Mouse (Mus musculus): ENCODE data around the gene Spc25.

Gene Spc25

DNA sequence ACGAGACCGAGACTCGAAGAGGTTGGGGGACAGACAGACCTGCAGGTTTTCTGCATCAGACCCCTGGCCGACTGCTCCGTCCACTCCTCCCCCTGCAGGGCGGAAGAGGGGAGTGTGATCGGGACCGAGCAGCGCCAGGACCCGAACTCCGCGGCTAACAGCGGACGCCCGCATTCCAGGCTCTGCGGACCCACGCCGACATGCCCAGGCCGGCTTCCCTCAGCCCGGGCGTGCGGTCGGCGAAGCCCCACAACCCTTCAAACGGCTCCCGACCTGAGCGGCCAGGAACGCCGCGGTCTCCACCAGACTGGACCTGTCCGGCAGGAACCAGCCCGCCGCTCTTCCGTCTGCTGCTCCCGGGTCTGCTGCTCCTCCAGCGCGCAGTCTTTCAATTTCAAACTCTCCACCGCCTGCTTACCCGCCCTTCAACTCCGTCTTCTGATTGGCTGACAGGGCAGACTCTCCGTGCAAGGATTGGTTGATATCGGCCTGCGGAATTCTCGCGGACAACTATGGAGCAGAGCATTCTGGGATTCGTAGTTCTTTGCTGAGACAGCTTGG, at the start of gene Spc25:
Gene Spc25 (minus strand): TSS at position 404 of the 561 bp plus-strand sequence.
- peak; percentile 93 for DNase-seq (ENCODE audit: extremely low spot score, low read depth, low spot score)

- no peak for DNase-seq (ENCODE audit: extremely low spot score, low read depth, low spot score)
Measured at GRCm38 (mm10) chr2:69248221-69248755, 42.3 kb upstream of the Spc25 start.

- DNase-seq (ENCODE audit: extremely low spot score, low read depth, low spot score): no peak
Measured at GRCm38 (mm10) chr2:69247081-69247480, 41.1 kb upstream of the Spc25 start.

- DNase-seq (ENCODE audit: extremely low spot score, low read depth, low spot score): no peak
Measured at GRCm38 (mm10) chr2:69244924-69245323, 38.9 kb upstream of the Spc25 start.

GRCm38 (mm10) chr2:69239315-69239714, 33.3 kb upstream of the Spc25 start:
- DNase-seq (ENCODE audit: extremely low spot score, low read depth, low spot score): no peak

GRCm38 (mm10) chr2:69234976-69235678, 29.1 kb upstream of the Spc25 start:
- no peak for DNase-seq (ENCODE audit: extremely low spot score, low read depth, low spot score)

DNA sequence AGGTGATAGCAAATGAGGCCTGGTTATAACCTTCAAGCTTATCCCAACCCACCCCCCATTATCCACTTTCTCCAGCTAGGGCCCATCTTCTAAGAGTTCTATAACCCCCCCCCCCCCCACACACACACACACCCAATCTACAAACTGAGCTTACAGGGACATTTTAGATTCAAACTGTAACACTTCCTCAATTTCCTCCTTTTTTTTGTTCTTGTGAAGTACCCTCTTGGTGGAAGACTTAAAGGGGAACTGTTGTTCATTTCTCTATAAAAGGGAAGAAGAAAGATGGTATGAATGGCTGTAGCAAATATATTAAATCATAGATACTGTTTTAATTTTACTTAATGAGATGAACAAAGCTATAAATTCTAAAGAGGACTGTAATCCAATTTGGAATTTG, 26.1 kb upstream of the Spc25 start:
- DNase-seq (ENCODE audit: extremely low spot score, low read depth, low spot score): no peak

- DNase-seq (ENCODE audit: extremely low spot score, low read depth, low spot score): no peak
Measured at GRCm38 (mm10) chr2:69230137-69230536, 24.1 kb upstream of the Spc25 start.

DNA sequence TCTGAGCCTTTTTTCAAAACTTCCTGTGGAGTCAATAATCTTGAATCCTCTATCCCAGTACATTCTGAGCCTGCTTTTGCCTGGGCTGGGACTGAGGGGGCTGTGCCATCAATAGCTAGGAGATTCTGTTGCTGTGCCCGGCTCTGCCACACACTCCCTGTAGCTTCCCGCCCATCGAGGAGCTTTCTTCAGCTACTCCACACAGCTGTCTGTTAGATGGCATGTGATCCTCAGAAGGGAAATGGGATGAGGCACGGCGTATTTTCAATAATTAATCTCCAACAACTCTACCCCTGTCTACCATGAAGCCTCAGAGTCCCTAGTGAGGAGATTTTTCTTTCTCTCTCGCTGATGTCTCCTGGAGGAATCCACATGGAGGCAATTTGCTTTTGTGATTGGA, 22.6 kb upstream of the Spc25 start:
- no peak for DNase-seq (ENCODE audit: extremely low spot score, low read depth, low spot score)

DNA sequence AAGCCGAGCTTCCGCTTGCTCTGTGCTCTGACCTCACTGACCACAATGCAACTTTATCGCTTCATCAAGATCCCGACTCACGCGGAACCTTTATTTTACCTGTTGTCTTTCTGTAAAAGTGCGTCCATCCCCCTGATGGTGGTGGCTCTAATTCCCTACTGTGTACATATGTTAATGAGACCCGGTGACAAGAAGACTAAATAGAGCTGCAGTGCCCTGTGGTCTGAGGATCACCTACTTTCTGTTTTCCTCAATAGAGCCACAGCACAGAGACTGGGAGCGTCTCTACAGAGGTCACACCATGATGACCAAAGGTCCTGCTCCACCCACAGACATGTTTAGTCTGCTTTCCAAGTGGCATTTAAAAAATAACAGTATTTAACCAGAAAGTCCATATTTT, 20.9 kb upstream of the Spc25 start:
- no peak for DNase-seq (ENCODE audit: extremely low spot score, low read depth, low spot score)

DNA sequence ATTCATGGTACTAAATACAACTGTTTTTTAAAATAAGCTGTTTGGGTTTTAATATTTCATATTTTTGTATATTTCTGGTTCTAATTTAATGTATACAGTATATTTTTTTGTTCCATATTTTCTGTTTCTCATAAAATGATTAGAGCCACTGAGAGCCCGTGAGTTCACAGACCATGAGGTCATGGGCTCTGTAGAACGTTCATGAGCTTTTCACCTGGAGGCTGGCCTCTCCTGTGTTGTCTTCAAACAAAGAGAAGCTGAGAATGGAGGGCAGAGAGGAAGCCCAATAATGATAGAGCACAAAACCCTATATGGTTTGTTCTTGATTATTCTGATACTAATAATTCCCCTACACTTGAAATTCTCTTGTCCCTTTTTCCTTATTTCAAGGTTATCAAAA, 18.7 kb upstream of the Spc25 start:
- no peak for DNase-seq (ENCODE audit: extremely low spot score, low read depth, low spot score)

DNA sequence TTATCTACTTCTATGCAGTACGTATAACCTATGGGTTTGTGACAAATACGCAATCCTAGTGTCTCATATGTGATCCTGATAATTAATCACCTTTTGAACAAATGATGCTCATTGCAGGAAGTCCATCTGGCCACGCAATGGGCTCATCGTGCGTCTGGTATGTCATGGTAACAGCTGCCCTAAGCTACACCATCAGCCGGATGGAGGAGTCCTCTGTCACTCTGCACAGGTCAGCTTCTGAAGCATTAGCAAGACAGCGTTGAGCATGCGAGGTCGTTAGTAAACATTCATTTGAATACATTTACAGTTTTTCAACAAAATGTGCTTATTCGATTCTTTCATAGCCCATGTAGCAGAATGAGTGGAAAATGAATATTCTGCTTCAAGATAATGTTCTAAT, 16.8 kb upstream of the Spc25 start:
- no peak for DNase-seq (ENCODE audit: extremely low spot score, low read depth, low spot score)

DNA sequence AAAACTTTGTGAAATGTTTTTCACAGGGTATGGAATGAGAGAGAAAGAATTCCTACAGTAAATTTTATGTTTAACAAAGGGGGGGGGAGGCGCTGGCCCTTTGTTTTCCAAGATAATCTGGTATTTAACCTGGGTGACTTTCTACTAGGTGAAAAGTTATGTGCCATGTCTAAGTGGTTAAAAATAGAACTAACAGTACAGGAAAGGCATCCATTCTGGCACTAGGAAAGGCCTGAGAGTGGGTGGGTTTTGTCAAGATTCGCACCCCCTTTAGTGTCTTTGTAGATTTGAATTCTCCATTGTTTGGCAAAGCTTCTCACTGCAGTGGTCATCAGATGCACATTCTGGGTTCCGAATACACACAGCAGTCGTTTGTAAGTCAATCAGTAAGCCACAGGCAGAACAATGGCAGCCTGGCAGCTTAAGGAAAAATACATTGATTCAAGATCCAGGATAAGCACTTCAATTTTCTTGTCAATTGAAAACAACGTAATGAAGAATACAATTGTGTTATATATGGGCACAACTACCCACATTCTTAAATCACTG, 15.9 kb upstream of the Spc25 start:
- DNase-seq (ENCODE audit: extremely low spot score, low read depth, low spot score): no peak

DNA sequence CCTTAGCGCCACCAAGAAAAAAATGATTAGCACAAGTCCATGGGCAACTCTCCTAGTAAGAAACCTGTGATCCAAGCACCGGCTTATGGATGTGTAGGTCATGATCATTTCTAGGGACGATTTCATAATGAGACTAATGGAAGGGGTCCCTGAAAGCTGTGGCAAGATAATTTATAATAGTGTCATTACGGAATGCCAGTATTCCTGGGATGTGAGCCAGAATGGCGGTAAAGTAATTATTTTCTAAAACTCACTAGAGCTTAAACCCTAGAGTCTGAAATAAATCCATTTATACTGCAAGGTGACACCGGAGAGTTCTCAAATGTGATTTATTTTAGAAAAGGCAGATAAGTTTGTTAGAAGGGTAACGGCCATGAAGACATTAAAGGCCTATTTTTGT, 9.2 kb upstream of the Spc25 start:
- DNase-seq (ENCODE audit: extremely low spot score, low read depth, low spot score): no peak

DNA sequence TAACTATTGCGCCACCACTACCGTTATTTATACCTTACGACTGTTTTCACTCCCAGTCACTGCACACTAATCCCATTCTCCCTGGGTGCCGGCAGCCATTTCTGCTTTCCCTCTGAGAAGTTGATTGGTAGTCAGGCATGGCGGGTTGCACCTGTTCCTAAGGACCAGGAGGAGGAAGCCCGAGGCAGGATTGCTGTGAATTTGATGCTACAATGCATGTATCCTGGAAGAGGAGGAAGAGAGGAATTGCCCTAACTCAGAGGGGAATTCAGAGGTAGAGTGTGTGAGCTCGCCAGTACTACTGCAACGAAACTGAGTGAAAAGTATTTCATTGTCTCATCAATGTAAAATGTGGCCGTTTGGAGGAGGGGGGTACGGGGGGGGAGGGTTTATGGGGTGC, 6.7 kb upstream of the Spc25 start:
- no peak for DNase-seq (ENCODE audit: extremely low spot score, low read depth, low spot score)

DNA sequence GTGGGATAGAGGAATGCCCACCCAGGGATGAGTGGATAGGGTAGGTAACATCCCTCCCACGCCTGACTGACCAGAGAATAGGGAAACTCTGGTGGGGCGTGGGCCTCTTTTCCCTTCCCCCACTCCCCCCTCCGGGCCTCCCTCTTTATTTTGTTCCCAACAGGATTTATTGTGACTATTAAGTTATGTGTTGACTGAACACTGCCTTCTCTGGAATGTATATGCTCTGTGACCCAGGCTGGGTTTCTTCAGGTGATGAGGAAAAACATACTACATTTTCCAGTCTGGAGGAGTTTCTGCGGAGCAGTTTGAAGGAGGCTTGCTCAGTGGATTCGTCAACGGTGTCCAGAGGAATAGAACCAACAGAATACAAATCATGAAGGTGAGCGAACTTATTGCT, 4.8 kb upstream of the Spc25 start, which contains the start of gene G6pc2:
Gene G6pc2 (plus strand): TSS at position 301 of the 400 bp plus-strand sequence.
- no peak for DNase-seq (ENCODE audit: extremely low spot score, low read depth, low spot score)

DNA sequence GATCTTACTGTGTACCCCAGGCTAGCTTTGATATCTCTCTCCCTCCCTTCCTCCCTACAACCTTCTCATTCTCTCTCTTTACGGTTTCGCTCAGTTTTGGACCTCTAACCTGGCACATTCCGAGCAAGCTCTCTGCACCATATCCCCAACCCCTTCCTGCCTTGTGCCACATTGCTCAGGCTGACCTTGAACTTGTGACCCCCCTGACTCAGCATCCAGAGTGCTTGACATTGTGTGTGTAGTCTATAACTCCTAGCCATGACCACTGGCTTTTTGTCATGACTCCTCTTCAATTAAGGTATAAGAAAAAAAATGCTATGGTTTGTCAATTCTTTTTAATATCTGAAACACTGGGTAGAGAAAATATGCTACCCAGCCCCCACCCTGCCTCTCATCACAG, 3.7 kb upstream of the Spc25 start:
- no peak for DNase-seq (ENCODE audit: extremely low spot score, low read depth, low spot score)

DNA sequence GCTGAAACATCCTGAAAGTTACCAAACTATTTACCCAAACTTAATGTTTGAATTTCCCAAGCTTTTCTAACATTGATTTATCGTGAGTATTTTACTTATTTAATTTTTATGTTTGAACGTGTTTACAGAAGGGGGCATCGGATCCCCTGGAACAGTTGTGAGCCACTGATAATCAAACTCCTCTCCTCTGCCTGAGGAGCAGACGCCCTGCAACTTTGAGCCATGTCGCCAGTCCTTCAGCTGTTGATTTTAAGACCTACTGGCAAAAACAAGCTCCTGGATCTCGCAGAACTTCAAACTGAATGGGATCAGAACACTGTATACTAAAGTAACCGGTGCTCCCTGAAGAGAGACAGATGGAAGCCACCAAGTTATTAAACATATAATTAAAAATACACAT, 529 bp upstream of the Spc25 start:
- no peak for DNase-seq (ENCODE audit: extremely low spot score, low read depth, low spot score)

DNA sequence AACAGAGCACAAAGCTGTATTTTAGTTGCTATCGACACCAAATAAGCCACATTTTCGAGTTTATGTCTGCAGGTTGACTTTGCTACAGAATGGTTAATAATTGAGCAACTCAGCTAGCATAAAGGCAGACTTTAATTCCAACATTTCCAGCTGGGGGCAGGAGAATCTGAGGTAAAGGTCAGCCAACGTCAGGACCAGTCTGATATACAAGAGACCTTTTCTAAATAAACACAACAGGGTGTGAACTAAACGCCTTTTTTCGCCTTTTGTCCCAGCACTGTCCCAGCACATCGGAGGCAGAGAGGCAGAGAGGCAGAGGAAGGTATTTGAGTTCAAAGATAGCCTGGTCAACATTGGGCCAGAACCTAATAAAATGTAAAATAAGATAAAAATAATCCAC, 809 bp downstream of the Spc25 start:
- DNase-seq (ENCODE audit: extremely low spot score, low read depth, low spot score): no peak

DNA sequence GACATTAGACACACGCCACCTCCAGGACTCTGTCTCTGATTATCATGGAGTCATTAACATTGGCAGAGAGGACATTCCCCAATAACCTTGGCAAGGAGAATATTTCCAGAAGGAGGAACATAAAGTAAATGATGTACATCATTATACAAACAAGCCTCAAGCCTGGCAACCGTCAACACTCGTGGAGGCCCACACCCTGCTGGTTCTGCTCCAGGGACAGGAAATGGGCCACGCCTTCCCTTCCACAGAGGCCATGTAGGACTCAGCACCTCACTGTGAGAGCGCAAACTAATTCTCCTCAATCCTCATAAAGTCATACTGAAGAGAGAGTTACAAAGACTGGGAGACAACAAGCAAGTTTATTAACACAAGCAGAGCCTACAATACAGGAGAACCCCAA, 12.4 kb downstream of the Spc25 start:
- DNase-seq (ENCODE audit: extremely low spot score, low read depth, low spot score): no peak

- no peak for DNase-seq (ENCODE audit: extremely low spot score, low read depth, low spot score)
Measured at GRCm38 (mm10) chr2:69191059-69191458, 14.9 kb downstream of the Spc25 start.

DNA sequence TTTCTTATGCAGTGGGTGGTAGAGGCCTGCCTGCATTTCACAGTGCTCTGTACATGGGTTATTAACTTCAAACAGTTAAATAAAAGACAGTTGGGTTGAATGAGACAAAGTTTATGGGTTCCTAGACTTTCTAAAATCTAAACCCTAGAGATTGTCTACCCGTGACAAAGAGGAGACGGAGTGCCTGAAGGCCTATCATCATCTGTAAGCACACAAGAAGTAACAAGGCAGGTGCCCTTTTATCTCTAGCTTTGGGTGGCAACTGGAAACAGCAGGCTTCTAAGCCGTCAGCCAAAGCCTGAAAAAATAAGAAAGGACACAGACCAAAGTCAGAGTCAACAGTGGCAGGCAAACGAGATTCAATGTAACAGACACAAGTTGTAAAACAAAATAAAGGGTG, 16.8 kb downstream of the Spc25 start:
- DNase-seq (ENCODE audit: extremely low spot score, low read depth, low spot score): no peak
